Mouse (Mus musculus): ENCODE results near the gene Slc24a4.
A peak's percentile ranks its signal among the peaks of the same experiment; 100 is the strongest.
"Not testable (repeated sequence)": the region's sequence is repeated elsewhere in the genome, so short reads cannot be mapped to it uniquely, and the experiment has no call there.

The Slc24a4 gene

DNA sequence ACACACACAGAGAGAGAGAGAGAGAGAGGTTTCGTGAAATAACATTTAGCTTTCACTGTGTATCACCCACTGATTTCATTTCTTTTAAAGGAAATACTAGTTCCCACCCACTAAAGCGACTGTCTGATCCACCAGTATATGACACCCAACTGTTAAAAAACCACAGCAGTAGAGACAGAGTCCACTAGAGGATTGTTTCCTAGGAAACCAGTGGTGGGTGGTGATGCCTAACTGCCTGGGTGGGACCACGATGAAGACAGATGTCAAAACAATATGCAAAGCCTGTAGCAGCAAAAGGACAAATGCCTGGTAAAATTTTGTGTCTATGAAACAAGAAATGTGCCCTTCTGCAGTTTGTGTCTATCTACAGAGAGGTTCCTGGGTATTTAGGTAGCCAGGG, 122.5 kb downstream of the Slc24a4 start:
- DNase-seq (ENCODE audit: low spot score), result no peak

DNA sequence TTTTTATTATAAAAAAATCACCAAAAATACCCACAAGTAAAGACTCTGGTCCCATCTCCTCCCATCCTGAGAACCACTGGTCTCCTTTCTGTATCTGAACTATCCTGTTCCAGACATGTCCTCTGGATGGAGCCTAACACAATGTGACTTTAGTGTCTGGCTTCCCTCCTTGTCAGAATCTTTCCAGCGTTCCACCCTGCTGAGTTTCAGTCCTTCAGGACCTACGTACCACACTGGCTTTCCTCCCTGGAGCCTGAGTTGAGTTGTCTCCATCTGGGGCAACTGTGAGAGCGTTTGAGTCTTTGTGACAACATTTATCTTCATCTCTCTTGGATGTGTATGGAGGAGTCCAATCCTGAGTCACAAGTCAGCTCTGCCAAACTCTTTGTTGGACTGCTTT, 123.5 kb downstream of the Slc24a4 start:
- no peak for DNase-seq (ENCODE audit: low spot score)

DNA sequence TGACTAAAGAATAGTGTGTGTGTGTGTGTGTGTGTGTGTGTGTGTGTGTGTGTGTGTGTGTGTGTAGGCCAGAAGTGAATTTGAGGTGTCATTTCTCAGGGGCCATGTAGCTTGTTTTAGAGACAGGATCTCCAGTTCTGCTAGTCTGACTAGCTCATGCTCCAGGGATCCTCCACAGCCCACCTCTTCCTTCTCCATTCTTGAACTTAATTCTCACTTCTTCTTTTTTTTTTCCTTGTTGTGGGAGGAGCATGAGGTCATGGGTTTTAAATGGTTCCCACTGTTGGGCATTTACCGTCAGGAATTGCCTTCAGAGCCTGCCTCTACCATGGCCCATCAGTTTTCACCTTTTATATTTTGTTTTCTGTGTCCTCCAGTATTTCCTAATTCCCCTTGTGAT, 124.0 kb downstream of the Slc24a4 start:
- no peak for DNase-seq (ENCODE audit: low spot score)

DNA sequence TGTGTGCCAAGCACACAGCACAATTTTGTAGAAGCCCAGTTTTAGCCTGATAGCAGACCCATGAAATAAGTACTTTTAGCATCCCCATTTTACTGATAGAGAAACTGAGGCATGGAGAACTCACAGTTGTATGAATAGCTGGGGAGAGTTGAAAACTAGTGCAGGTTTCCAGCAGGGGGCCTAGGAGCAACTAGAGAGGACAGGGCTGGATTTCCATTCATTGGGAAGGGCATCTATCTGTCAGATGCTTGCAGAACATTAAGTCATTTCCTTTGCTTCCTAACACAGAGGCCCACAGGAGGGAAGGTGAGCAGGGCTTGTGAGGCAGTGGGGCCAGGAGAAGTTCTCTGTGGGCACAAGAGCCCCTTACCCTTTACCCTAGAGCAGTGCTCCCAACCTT, 126.5 kb downstream of the Slc24a4 start:
- no peak for DNase-seq (ENCODE audit: low spot score)

DNA sequence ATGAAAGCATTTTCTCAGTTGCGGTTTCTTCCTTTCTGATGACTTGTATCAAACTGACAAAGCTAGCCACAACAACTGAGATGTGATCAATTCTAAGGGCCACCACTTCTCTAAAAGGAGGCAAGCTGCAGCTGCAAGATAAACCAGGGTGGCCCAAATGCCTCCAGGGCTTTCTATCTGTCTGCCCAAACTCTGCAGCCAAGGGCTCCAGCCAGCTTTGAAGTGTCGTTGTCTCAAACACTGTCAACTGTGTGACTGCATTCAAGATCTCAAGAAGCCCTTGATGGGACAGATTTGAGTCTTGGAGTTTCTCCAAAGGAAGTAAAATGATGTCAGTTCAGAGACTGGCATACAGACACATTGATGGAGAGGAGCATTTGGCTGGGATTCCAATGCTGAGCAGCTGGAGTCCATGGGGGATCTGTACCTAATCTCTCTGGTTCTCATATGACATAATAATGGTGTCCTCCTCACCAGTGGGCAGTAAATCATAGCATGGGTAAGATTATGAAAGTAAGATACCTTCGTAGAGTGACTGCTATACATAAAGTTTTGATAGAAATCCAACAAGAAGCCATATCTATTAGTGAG, 130.1 kb downstream of the Slc24a4 start:
- DNase-seq (ENCODE audit: low spot score), result no peak

DNA sequence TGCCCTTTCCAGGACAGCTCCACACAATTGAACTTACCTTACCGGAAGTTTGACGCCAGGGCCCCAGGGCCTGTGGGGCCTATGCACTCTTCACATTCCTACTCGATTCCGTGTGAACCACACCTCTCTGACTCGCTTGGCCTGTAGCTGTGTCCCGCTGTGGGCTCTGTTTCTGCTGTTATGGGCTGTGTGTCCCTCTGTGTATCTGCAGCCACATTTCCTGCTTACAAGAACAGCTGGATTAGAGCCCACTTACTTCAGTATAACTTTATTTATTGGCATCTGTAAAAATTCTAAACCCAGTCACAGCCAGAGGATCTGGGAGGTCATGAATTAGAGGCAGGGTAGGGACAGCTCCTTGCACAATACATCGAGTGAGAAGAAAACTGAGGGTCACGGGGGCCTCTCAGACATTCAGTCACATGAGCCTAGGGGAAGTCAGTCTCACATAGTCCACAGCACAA, 133.4 kb downstream of the Slc24a4 start:
- DNase-seq (ENCODE audit: low spot score), result no peak

DNA sequence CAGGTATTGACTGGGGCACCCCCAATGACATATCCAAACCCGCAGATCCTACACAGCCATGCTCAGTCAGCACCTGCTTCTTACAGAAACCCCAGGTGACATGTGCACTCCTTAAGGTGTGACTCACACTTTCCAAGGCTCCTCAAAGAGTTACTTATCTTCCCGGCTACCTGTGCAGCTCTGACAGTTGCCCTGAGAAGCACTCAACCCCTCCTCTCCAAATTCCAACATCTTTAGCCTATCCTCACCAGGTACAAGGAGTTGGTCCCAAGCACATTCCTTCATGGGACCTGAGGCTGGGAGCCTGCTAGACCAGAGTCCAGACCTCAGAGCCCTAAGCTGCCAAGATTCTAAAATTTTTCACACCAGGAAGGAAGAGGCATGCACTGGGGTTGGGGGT, 134.3 kb downstream of the Slc24a4 start:
- no peak for DNase-seq (ENCODE audit: low spot score)

DNA sequence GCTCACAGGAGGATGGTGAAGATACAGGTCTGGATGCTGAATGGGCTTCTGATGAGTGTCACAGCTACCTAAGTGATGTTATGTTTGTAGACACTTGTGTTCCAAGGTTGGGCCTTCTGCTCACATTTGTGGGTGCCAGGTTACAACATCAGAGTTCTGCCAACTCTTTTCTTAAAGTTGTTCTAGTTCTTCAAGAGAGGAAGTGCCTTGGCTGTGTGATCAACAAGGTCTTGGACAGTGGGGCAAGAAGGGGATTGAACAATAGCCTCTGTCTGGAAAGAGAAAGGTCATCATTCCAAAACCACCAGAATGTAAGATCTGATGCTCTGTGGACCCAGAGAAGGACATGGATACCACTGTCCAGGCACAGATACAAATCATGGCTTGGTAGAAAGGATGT, 134.7 kb downstream of the Slc24a4 start:
- DNase-seq (ENCODE audit: low spot score), result no peak

DNA sequence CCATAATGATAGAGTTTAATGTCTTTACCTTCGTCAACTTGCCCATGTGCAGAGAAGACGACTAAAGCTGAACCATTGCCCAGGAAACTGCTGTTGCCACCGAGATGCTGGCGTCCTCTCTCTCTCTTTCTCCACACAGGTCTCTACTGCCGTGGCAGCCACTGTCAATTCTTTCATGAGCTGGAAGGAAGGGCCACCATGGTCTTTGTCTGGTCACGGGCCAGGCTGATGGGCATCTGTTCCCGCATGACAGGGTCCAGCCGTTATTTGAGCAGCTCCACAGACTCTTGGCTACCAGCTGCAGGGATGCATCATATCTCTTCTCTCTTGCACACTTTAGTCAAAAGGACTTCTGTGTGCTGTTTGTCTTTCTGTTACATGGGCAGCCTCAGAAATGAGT, 137.9 kb downstream of the Slc24a4 start:
- DNase-seq (ENCODE audit: low spot score), result no peak

DNA sequence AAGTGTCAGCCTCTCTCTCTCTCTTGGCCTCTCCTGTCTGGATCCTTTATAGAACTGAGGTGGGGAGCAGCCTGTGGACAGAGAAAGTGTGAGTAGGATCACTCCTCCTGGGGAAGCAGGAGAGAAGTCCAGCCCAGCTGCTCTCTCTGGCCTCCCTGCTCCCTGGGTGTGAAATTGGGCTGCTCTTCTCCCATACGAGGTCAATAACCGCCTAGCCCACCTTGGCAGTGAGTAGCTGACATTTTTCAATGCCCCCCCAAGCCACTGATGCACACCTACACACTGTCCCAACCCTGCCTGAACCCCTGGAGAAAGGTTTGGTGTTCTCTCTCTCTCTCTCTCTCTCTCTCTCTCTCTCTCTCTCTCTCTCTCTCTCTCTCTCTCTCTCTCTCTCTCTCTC, 140.6 kb downstream of the Slc24a4 start:
- DNase-seq (ENCODE audit: low spot score), result no peak

DNA sequence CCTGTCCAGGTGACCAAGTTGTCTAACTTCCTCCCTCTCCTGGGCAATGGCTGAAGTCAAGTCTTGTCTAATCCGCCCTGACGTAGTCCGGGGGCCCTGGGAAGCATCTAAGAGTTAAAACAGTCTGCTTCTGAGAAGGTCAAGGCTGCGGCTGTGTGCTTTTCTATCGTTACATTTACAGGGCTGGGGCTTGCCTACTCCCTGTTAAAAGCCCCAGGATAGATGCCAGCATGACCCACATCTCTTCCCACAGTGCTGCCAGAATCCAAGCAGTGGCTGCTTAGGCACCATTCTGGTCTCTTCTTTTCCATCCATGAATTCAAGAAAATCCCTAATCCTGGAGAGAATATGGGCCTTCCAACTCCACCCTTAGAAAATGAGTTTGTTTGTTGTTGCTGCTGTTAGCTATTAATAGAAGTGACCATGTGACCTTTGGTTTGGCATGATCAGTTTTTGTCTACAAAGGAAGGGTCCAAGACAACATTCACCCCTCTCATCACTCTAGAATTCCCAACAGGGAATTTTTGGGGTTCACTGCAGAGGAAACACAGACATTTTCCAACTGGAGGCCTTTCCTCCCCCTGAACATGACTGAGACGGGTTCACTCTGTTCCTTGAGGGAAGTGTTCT, 142.4 kb downstream of the Slc24a4 start:
- DNase-seq (ENCODE audit: low spot score), result no peak

DNA sequence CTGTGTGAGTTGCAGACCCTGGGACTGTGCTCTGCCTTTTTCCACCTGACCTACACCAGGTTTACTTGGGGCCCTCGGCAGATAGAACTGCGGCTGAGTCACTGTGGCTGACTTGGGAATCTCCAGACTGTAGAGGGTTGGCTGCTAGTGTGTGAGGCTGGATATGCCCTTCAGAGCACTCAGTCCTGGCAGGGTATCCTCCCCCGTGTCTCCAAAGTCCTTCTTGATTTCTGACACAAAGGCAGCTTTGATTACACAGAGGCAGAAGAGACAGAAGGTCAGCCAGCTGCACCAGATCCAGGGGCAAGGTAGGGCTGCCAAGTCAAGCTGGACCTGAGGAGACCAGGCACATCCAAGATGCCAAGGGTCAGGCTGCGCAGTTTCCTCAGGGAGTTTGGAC, 142.9 kb downstream of the Slc24a4 start:
- no peak for DNase-seq (ENCODE audit: low spot score)

DNA sequence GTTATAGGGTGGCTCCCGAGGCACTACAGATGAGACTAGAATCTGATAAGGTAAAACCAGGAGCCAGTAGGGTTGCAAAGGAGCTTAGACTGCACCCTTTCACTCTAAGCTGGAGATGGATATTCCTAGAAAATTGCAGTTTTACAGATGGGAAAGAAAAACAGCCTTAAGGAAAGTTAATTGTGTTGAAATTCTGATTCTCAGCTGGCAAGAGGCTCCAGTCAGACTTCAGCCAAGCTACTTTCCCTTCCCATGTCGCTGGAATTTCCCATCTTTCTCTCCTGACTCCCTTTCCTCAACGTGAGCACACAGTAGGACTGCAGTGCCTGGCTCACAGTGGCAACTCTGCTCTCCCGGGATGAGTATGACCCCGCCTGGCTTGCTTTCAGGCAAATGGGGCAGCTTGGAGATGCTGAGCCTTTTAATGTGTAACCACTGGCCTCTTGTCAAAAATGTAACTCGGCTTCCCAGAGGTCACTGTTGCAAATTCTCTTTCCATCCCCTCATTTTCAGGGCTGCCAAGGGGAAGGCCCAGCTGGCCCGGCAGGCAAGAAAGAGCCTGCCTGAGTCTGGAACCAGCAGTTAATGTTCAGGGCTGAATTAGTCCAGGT, 147.4 kb downstream of the Slc24a4 start:
- no peak for DNase-seq (ENCODE audit: low spot score)

DNA sequence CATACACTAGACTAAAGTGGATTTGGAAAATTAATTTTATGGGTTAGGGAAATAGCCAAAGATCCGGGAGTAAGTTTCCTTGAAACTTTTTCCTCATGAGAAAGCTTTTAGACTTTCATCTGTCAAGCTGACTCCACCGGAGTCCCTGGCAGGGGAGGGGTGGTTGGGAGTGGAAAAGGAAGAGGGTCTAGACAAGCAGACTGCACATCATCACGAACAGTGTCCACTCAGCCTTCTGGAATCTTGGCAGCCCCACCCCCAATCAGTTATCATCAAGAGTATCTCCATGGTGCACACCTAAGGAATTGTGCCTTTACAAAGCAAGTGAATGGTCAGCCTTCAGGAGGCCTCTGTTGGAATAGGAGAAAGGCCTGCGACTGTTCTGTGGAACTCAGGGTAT, 151.8 kb downstream of the Slc24a4 start:
- DNase-seq (ENCODE audit: low spot score), result not testable (repeated sequence)

DNA sequence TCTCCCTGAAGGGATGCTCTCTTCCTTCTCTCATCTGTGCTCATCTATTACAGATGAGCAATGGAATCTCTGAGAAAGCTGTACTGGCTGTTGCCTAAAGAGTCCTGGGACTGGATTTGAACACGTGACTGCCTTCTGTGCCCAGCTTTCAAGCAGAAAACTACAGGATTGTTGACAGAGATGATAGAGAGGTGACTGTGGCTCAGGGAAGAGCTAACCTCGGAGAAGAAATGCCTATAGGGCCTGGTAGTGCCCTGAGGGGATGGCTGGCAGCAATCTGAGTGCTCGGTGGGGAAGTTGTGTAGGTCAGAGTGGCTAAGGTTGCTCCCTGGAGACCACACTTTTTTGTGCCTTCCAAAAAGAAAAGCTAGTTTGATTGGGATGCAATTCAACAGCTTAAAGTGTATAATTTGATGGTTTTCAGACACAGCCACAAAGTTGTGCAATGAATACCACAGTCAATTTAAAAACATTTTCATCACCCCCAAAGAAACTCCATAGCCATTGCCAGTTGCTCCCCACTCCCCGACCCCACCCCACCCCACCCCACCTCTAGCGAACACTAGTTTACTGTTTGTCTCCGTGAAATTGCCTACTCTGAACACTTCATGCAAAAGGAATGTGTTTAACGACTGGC, 152.5 kb downstream of the Slc24a4 start:
- DNase-seq (ENCODE audit: low spot score), result no peak

DNA sequence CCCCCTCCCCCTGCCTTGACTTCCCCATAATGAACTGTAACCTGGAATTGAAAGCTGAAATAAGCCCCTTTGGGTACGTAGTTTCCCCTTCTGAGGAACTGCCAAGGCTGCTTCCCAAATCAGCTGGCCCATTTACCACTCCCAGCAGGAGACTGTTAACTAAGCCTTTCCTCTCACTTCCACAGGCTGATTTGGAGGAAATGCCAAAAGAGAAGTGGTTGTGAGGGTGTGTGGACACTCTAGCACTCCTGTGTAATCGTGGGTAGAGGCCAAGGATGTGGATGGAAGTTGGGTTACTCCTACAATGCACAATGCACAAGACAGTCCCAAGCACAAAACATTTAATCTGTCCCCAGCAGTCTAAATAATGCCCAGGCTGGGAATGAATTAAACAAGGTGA, 153.6 kb downstream of the Slc24a4 start:
- no peak for DNase-seq (ENCODE audit: low spot score)

DNA sequence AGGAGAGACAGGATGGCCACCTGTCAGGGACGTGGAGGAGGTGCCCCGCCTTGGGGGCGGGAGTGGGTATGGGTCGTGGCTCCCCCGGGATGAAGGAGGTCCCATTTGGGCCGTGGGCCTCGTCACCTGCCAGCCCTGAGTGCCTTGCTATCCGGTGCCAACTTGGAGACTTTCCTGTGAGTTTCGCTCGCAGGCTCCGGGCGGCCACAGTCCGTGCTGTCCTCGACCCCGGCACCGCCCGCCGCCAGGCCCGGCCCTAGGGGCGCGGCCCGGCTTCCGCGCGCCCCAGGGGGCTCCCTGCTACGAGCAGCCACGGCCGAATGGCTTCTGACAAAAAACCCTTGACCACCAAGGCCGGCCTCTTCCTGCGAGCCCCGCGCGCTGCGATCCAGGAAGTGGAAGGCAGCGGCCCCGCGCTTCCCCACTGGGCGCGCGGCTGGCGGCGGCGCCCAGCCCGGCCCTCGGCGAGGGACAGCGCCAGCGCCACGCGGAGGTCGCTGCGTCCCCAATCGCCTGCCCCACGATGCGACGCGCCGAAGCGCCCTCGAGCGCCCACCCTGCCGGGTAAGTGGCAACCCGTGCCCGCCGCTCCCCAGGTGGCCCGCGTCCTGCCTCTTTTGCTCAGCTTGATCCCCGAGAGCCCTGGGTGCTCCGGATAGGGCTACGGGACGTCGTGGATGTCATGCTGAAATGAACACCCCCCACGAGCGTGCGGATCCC, 154.4 kb downstream of the Slc24a4 start, which contains the start of gene Rin3:
Gene Rin3, plus strand, starts transcription at position 286 of the 720 bp plus-strand sequence.
- DNase-seq (ENCODE audit: low spot score), result peak; percentile 61

DNA sequence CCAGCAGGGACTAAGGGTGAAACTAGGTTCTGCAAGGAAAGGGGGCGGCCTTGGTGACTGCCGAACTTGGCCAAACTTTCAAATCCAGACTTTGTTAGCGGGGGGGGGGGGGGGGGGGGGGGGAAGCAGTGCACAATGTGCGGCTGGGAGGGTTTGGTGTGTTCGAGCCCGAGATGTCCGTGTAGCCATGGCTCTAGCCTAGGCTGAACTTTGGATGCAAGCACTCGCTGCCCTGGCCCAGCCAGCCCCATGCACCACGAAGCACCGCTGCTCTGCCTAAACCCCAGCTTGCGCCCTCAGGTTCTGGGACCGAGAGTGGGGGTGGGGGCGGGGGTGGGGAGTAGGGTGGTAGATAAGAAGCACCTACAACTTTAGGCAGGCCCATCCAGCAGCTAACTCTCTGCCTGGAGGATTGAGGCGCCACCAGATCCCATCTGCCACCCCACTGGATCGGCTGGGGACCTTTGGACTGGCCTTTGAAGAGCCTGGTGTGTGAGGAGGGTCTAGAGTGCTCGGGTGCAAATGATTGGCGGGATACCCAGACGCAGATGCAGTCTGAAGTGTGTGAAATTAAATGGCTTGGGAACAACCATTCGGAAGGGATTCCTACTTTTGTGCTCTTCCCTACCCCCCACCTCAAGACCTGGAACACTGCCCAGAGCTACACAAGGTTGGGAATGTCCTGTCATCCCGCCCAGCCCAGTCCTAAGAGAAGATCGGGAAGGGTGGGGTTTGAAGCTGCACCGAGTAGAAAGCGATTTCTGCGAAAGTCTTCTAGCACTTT, 155.1 kb downstream of the Slc24a4 start:
- no peak for DNase-seq (ENCODE audit: low spot score)

DNA sequence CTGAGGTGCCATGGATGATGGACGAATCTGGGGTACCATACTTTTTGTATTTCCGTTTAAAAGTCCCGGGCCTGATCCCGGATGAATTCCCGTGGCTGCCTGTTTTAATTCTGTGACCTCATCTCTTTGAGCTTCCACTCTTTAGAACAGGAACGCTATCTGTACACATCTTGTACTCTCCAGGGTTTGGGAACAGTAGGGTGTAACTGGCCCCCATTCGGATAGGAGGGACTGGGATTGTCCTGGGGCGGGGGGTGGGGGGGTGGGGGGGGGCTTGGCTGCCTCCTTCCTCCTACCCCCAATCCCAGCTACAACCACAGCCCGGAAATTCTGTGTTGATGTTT, 155.7 kb downstream of the Slc24a4 start:
- DNase-seq (ENCODE audit: low spot score), result no peak

DNA sequence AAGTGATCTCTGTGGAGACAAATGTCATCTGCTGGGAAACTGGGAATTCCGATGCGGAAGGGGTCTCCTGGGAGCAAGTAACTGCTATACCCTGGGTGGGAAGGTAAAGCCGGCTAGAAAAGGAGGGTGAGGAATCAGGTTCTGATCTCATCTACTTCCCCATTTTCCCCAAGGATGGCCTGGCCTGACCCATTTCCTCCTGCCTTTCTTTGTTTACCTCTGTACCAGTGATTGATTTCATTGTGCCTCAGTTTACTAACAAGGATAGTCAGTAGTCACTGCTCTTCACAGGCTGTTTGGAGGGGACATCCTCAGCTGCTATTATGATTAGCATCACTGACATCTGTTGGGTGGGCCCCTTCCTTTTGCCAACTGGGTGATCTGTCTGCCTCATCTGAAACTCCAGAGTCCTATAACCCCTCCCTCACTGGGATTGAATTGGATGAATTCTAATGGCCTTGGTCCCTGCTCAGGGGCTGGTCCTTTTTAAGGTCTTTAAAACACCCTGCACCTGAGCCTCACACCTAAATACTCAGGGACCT, 156.2 kb downstream of the Slc24a4 start:
- no peak for DNase-seq (ENCODE audit: low spot score)

DNA sequence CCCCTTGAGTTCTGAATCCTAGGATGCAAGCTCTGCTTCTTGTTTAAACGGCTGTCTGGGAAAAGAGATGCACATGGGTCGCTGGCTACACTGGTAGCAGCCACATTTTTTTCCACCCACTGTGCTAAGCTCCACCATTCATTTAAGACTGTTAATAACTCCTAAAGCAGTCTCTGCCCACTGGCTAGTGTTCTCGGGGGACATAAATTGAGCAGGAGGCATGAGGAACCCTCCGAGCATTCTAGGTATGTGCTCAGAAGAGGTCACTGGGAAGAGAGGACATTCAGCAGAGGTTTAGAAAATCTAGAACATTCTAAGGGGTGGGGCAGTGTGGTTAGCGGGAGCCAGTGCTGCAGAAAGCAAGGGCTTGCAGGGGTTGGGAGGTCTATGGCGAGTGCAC, 156.8 kb downstream of the Slc24a4 start:
- DNase-seq (ENCODE audit: low spot score), result no peak

DNA sequence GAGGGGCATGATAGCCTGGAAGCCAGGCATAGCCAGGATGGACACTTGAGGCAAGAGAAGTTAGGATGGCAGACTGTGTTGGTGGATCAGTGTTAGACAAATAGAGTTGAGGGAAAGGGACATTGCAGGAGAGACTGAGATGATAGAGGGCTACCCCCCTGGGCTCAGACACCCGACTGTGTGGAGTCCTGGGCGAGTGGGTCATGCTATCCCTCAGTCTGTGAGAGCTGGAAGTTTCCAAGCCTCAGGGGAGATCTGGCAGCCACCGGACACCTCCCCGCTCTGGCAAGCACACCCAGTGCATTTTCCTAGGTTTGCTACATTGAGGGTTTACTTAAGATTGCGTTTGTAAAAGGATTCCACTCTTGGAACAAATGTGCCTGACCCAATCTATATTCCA, 157.2 kb downstream of the Slc24a4 start:
- DNase-seq (ENCODE audit: low spot score), result no peak
